Mouse (Mus musculus) midbrain, embryonic 13.5 days (tissue): ENCODE data around the gene Ak8. TPM values are rescaled to one million over a fixed set of nuclear protein-coding genes. Genes with fewer than 3 reads are reported as not detected.

Experiments used
- ATAC-seq: fragments of 200-750 bp; cut with Nextera tagmentation; 2 replicates; pipeline ENCODE4 v1.8.0; 2017; ENCODE audit warnings: mild to moderate bottlenecking, moderate TSS enrichment, moderate library complexity
- H3K27ac ChIP-seq: fragments of 300-500 bp; sonication (generic); 2 replicates; pipeline ENCODE4 v1.5.1; 2015; ENCODE audit warnings: inconsistent platforms, mild to moderate bottlenecking, moderate library complexity
- H3K27me3 ChIP-seq: fragments of 300-500 bp; sonication (generic); 2 replicates; pipeline ENCODE4 v1.6.1; 2015; ENCODE audit warnings: mild to moderate bottlenecking, inconsistent platforms
- H3K36me3 ChIP-seq: fragments of 300-500 bp; sonication (generic); 2 replicates; pipeline ENCODE4 v1.6.1; 2015; ENCODE audit warnings: mild to moderate bottlenecking, inconsistent platforms
- H3K4me1 ChIP-seq: fragments of 300-500 bp; sonication (generic); replicated peaks from 2 replicates; pipeline ENCODE4 v1.6.1; 2015; ENCODE audit warnings: inconsistent platforms
- H3K4me2 ChIP-seq: fragments of 300-500 bp; sonication (generic); replicated peaks from 2 replicates; pipeline ENCODE4 v1.6.1; 2015; ENCODE audit warnings: moderate library complexity, mild to moderate bottlenecking, inconsistent platforms
- H3K4me3 ChIP-seq: fragments of 300-500 bp; sonication (generic); replicated peaks from 2 replicates; pipeline ENCODE4 v1.5.1; 2015; ENCODE audit warnings: mild to moderate bottlenecking, inconsistent platforms
- H3K9ac ChIP-seq: fragments of 300-500 bp; sonication (generic); replicated peaks from 2 replicates; pipeline ENCODE4 v1.6.1; 2015; ENCODE audit warnings: mild to moderate bottlenecking, inconsistent platforms
- H3K9me3 ChIP-seq: fragments of 300-500 bp; sonication (generic); 2 replicates; pipeline ENCODE4 v1.6.1; 2016; ENCODE audit warnings: mild to moderate bottlenecking, inconsistent platforms
- WGBS: fragments of 180-500 bp; shearing (Covaris S2); methylation state at CpG from one replicate; pipeline ENCODE4 v1.1.7; 2015; 5-methylcytosine and 5-hydroxymethylcytosine counted together
- microRNA-seq: library from miRNA; unstranded; fragments of <30 nt; microRNA quantifications from one replicate; pipeline ENCODE4, GENCODE M21; 2016
- polyA plus RNA-seq: library from polyadenylated mRNA; unstranded; fragments of >200 nt; fragmentation: Nextera tagmentation; extraction: Ambion mirVana; gene quantifications from 2 replicates; pipeline ENCODE4 v1.2.1, GENCODE M21; 2015

The Ak8 gene
- polyA plus RNA-seq, 1 experiment from 2014 or later: 2.2 TPM

GRCm38 (mm10) chr2:28848879-28849278 lies 148.9 kb downstream of the Ak8 start:
- no peak for ATAC-seq
- Histone ChIP-seq H3K36me3 (peaks cover 73% of the 10 kb centered on the region), H3K4me1 (no peaks in the 10 kb centered on the region), H3K9me3 (no peaks in the 10 kb centered on the region), H3K4me2 (no peak overlapping the region), H3K27ac (no peak overlapping the region), H3K9ac (no peak overlapping the region), H3K4me3 (no peak overlapping the region), H3K27me3 (no peaks in the 10 kb centered on the region)
- 90% methylated on average over 2 of the region's 2 CpGs for WGBS

DNA sequence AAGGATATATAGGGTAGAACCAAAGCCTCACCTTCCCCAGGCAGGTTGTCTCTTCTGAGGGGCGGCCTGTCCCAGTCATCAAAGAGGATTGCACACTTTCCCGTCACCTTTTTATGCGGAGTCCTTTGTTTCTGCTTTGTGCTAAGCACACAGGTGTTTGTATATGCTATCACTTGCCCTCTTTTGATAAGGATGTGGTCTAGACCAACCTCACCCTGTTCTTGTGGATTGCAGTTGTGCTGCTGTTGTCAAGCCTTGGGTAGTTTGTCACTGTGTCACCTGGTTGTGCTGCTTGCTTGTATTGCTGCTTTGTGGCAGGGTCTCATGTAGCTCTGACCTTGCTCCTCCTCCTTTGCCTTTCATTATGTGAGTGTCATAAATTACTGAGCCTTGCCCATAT lies 152.6 kb downstream of the Ak8 start:
- no peak overlapping the region for H3K4me2 ChIP-seq
- H3K36me3 ChIP-seq: peaks cover 65% of the 10 kb centered on the region
- no peak overlapping the region for H3K27ac ChIP-seq
- H3K4me1 ChIP-seq: no peaks in the 10 kb centered on the region
- no peaks in the 10 kb centered on the region for H3K9me3 ChIP-seq
- 90% methylated on average over 3 of the region's 3 CpGs for WGBS
- H3K9ac ChIP-seq: no peak overlapping the region
- no peak overlapping the region for H3K4me3 ChIP-seq
- no peaks in the 10 kb centered on the region for H3K27me3 ChIP-seq
- ATAC-seq: no peak

- Histone ChIP-seq H3K4me1 (no peaks in the 10 kb centered on the region), H3K36me3 (peaks cover 58% of the 10 kb centered on the region), H3K9me3 (no peaks in the 10 kb centered on the region), H3K4me2 (no peak overlapping the region), H3K4me3 (no peak overlapping the region), H3K27me3 (no peaks in the 10 kb centered on the region), H3K27ac (no peak overlapping the region), H3K9ac (no peak overlapping the region)
- 98% methylated on average over 2 of the region's 2 CpGs for WGBS
- no peak for ATAC-seq
These were observed 155.8 kb downstream of the Ak8 start for GRCm38 (mm10) chr2:28855773-28856172.

DNA sequence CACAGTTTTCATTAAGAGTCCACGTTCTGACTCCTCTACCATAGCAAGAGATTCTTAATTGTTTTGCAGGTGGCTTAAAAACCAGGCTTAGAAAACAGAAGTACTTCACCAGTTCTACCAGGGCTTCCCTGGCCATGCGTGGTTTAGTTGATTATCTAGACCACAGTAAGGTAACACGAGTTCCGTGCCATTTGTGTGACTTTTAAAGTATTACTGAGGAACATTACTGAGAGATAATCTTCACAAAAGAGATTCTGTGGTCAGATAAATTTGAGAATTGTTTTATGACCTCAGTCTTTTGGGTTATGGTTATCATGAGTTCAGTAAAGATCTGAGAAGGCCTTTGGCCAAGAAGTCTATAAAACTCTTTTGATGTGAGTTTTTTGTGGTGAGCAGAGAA lies 159.3 kb downstream of the Ak8 start:
- Histone ChIP-seq H3K9me3 (no peaks in the 10 kb centered on the region), H3K36me3 (peaks cover 75% of the 10 kb centered on the region), H3K9ac (no peak overlapping the region), H3K4me3 (no peak overlapping the region), H3K4me1 (no peaks in the 10 kb centered on the region), H3K27ac (no peak overlapping the region), H3K4me2 (no peak overlapping the region), H3K27me3 (no peaks in the 10 kb centered on the region)
- WGBS: 94% methylated on average over 4 of the region's 4 CpGs
- no peak for ATAC-seq

GRCm38 (mm10) chr2:28860678-28861423 lies 160.9 kb downstream of the Ak8 start:
- no peak overlapping the region for H3K4me2 ChIP-seq
- no peaks in the 10 kb centered on the region for H3K9me3 ChIP-seq
- no peaks in the 10 kb centered on the region for H3K4me1 ChIP-seq
- H3K27me3 ChIP-seq: no peaks in the 10 kb centered on the region
- H3K4me3 ChIP-seq: no peak overlapping the region
- WGBS: 90% methylated on average over 8 of the region's 8 CpGs
- H3K27ac ChIP-seq: no peak overlapping the region
- H3K9ac ChIP-seq: no peak overlapping the region
- ATAC-seq: no peak
- H3K36me3 ChIP-seq: peaks cover 82% of the 10 kb centered on the region

Small RNA genes lying within 50 kb of the gene (microRNA-seq; reads per million reads assigned to microRNA genes)
- 1.6 reads per million for gene Mir3088

Other genes starting within 250 kb of the Ak8 start
- 0.85 and 1.3 TPM in 2 replicates for gene 1700007K13Rik, start 233.8 kb upstream of the Ak8 start, polyA plus RNA-seq
- 50.1 and 52.3 TPM in 2 replicates for gene Mrps2, start 232.1 kb upstream of the Ak8 start, polyA plus RNA-seq
- gene Gbgt1, start 203.3 kb upstream of the Ak8 start, polyA plus RNA-seq: 0.54 and 1.4 TPM in 2 replicates
- gene Gm10134, start 194.1 kb upstream of the Ak8 start, polyA plus RNA-seq: 1.0 and 1.5 TPM in 2 replicates
- gene Ralgds, start 187.0 kb upstream of the Ak8 start, polyA plus RNA-seq: 70.8 and 82.0 TPM in 2 replicates
- gene Cel, start 136.8 kb upstream of the Ak8 start, polyA plus RNA-seq: 0.07 and 0.13 TPM in 2 replicates
- 51.0 and 51.6 TPM in 2 replicates for gene Gtf3c5, start 116.4 kb upstream of the Ak8 start, polyA plus RNA-seq
- gene Gfi1b, start 78.2 kb upstream of the Ak8 start, polyA plus RNA-seq: 0.43 and 0.67 TPM in 2 replicates
- 37.1 and 38.4 TPM in 2 replicates for gene Tsc1, start 58.9 kb upstream of the Ak8 start, polyA plus RNA-seq
- 1.1 and 1.6 TPM in 2 replicates for gene Spaca9, start 437 bp upstream of the Ak8 start, polyA plus RNA-seq
- 21.3 and 22.0 TPM in 2 replicates for gene Gtf3c4, start 140.2 kb downstream of the Ak8 start, polyA plus RNA-seq
- 14.1 and 16.9 TPM in 2 replicates for gene Ddx31, start 140.2 kb downstream of the Ak8 start, polyA plus RNA-seq
- gene Barhl1, start 216.5 kb downstream of the Ak8 start, polyA plus RNA-seq: 29.8 and 41.8 TPM in 2 replicates